Mouse (Mus musculus) thymus, adult 2 months (tissue): ENCODE results near the gene Ssmem1. TPM values are rescaled to one million over a fixed set of nuclear protein-coding genes. Genes with fewer than 3 reads are reported as not detected.

Experiments
- DNase-seq: peaks from one replicate; pipeline ENCODE4 v3.0.0; 2021
- H3K27ac ChIP-seq: fragments of 200-500 bp; 2 replicates; pipeline ENCODE4 v1.5.1; 2012; ENCODE audit warnings: low read length, control low read depth; ENCODE audit not compliant: control insufficient read depth, insufficient read depth
- H3K27me3 ChIP-seq: fragments of 200-500 bp; 2 replicates; pipeline ENCODE4 v1.6.1; 2012; ENCODE audit warnings: mild to moderate bottlenecking, low read length, moderate library complexity, mixed read lengths; ENCODE audit not compliant: control insufficient read depth, insufficient read depth
- H3K36me3 ChIP-seq: fragments of 200-500 bp; 2 replicates; pipeline ENCODE4 v1.6.1; 2012; ENCODE audit warnings: mild to moderate bottlenecking, low read length, moderate library complexity; ENCODE audit not compliant: control insufficient read depth, insufficient read depth
- H3K4me1 ChIP-seq: fragments of 200-500 bp; replicated peaks from 2 replicates; pipeline ENCODE4 v1.6.1; 2012; ENCODE audit warnings: low read length; ENCODE audit not compliant: control insufficient read depth, insufficient read depth
- H3K4me3 ChIP-seq: fragments of 200-500 bp; 2 replicates; pipeline ENCODE4 v1.5.1; 2012; ENCODE audit warnings: mild to moderate bottlenecking, low read length, control low read depth, moderate library complexity; ENCODE audit not compliant: control insufficient read depth, insufficient read depth
- CTCF ChIP-seq: fragments of 200-500 bp; IDR thresholded peaks from 2 replicates; pipeline ENCODE4 v1.5.1; 2012; ENCODE audit warnings: mild to moderate bottlenecking, control low read depth, low read length, moderate library complexity, borderline replicate concordance; ENCODE audit not compliant: control insufficient read depth, poor library complexity, insufficient read depth; ENCODE audit errors: extremely low read depth
- POLR2A ChIP-seq: fragments of 200-500 bp; IDR thresholded peaks from 2 replicates; pipeline ENCODE4 v1.6.1; 2012; ENCODE audit warnings: mild to moderate bottlenecking, low read length, control low read depth, moderate library complexity; ENCODE audit not compliant: control insufficient read depth, poor library complexity, insufficient read depth; ENCODE audit errors: extremely low read depth
- WGBS: fragments of 180-500 bp; shearing (Covaris S2); methylation state at CpG from one replicate; pipeline ENCODE4 v1.1.7; 2018; 5-methylcytosine and 5-hydroxymethylcytosine counted together
- polyA plus RNA-seq: library from polyadenylated mRNA; depleted of rRNA; stranded (reverse); fragments of >200 nt; gene quantifications from 2 replicates; pipeline ENCODE4 v1.2.3, GENCODE M21; 2012

Ssmem1 gene
- polyA plus RNA-seq, 1 experiment: not detected

DNA sequence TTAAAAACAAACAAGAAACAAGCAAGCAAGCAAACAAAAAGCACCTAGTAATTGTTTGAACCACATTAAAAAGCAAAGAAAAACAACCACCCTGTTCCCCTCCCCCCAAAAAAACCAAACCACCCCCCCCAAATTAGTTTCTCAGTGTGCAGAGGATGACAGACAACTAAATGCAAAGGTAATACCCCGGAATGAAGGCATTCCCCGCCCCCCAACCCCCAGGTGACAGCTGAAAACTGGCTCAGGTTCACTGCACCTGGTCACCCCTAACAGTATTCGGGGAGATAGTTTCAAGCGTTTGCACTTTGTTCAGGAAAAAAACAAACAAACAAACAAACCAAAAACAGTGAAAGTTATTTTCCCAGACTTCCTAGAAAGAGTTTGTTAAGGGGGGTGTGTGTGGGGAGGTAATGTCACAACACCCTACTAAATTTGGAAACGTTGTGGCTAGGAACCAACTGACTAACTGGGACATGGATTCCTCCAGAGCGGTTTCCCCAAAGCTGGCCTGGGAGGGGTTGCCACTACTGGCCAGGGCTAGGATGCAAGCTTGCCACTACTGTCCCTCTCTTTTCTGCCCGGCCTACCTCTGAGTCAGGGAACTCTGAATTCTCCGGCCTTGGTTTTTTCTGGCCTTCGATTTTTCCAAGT is 38.1 kb downstream of the Ssmem1 start:
- DNase-seq: no peak
- Histone ChIP-seq H3K36me3 (no peaks in the 10 kb centered on the region), H3K27me3 (no peaks in the 10 kb centered on the region), H3K27ac (no peak overlapping the region), H3K4me1 (no peaks in the 10 kb centered on the region; the same call in 1 of the 2 replicates), H3K4me3 (no peak overlapping the region)
- WGBS: 78% methylated on average over 9 of the region's 9 CpGs
- TF ChIP-seq POLR2A (no peak), CTCF (no peak)

DNA sequence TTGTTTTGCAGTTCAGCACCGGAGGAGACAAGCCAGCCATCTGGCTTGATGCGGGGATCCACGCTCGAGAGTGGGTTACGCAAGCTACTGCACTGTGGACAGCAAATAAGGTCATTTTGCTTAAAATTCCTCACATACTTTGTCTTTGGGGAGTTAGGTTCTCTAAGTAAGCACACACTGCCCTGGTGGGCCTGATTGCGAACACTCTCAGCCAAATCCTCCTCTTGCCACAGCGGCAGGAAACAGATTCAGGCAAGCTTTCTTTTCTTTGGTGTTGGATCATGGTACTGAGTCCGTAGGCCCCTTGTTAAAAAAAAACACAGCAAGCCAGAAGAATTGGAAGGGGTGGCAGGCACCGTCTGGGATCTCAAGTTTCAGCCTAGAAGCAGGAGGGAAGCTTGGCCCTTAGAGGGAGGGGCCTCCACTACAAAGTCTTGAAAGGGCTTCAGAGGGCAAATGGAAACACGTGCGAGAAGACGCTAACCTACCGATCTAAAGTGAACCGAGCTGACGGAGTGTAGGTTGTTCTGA is 39.6 kb downstream of the Ssmem1 start:
- no peaks in the 10 kb centered on the region; the same call in 1 of the 2 replicates for H3K4me1 ChIP-seq
- H3K27me3 ChIP-seq: no peaks in the 10 kb centered on the region
- H3K36me3 ChIP-seq: no peaks in the 10 kb centered on the region
- TF ChIP-seq POLR2A (no peak), CTCF (no peak)
- no peak for DNase-seq
- H3K4me3 ChIP-seq: no peak overlapping the region
- no peak overlapping the region for H3K27ac ChIP-seq
- WGBS: 86% methylated on average over 15 of the region's 15 CpGs

DNA sequence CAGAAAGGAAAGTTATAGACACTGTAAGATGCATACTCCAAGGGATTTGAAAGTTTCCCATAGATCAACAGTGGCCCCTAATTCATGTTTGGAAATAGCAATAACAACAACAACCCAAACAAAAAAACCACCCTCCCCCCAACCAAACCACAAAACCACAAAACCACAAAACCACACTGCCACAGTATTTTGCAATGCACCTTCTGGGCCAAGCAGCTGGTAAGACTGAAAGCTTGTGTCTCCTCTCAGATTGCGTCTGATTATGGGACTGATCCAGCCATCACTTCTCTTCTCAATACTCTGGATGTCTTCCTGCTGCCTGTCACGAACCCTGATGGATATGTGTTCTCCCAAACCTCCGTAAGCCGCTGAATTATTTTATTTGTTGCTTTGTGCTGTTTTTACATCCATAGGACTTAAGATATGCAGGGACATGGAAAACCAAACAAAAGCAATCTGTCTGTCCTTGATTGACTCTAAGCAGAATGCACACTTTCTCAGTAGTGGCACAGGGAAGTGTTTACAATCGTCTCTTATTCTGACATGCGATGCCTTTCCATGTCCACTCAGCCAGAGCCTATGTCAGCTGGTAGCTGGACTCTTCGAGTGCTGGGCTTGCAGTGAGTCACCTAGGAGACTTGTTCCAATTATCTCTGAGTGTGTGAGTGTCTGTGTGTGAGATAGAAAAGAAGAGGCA is 41.0 kb downstream of the Ssmem1 start:
- Histone ChIP-seq H3K4me1 (no peaks in the 10 kb centered on the region; the same call in 1 of the 2 replicates), H3K27ac (no peak overlapping the region), H3K27me3 (no peaks in the 10 kb centered on the region), H3K4me3 (no peak overlapping the region), H3K36me3 (no peaks in the 10 kb centered on the region)
- no peak for TF ChIP-seq POLR2A
- TF ChIP-seq CTCF: no peak
- 72% methylated on average over 7 of the region's 7 CpGs for WGBS
- no peak for DNase-seq

DNA sequence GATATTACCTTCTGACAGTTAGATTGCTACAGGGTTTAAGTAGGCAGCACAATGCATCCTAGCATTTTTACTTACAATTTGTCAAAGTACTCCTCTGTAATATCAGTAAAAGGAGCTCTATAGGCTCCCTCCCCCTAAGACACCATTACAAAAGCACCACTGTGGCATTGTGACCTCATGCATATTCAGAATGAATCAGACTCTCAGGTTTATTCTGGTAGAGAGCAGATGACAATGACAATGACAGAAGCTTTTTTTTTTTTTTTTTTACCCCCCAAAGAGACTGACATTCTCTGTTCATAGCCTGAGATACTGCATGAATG is 41.5 kb downstream of the Ssmem1 start:
- DNase-seq: no peak
- Histone ChIP-seq H3K36me3 (no peaks in the 10 kb centered on the region), H3K27me3 (no peaks in the 10 kb centered on the region), H3K4me1 (no peaks in the 10 kb centered on the region; the same call in 1 of the 2 replicates), H3K27ac (no peak overlapping the region), H3K4me3 (no peak overlapping the region)
- no peak for TF ChIP-seq CTCF
- no peak for TF ChIP-seq POLR2A

DNA sequence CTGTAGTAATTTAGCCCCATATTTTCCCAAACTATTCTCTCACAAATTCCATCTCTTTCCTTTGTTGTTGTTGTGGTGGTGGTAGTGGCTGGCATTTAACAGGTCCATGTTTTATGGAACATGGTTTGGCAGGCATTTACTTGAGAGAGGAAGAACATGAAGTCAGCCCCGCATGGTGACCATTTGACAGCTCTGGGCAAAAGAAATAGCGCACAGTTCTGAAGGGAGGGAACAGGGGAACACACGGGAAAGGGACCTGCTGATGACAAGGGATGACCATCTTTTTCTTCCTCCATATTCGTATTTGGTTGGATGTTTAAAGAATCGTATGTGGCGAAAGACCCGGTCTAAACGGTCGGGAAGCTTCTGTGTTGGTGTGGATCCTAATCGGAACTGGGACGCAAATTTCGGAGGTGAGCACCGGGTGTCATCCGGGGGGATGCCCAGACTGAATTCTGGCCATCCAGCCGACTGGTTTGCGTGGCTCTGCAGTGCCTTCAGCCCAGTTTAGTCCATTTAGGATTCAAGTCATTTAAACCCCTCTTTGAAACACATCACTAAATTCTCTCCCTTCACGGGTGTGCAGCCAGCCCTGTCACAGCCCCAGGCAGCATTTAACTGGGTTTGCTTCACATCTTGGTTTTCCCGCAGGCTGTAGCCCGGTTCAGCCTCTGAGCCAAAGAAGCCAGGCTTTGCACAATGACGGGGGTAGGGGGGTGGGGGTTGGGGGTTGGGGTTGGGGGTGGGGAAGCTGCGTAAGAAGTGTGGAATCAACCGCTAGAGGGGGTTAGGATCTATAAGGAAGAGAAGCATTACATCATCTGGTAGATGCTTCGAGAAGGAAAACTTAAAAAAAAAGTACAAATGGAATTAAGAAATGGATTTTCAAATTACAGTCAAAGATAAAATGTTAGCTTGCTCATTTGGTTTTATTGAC is 42.3 kb downstream of the Ssmem1 start:
- Histone ChIP-seq H3K4me1 (no peaks in the 10 kb centered on the region; the same call in 1 of the 2 replicates), H3K27ac (no peak overlapping the region)

DNA sequence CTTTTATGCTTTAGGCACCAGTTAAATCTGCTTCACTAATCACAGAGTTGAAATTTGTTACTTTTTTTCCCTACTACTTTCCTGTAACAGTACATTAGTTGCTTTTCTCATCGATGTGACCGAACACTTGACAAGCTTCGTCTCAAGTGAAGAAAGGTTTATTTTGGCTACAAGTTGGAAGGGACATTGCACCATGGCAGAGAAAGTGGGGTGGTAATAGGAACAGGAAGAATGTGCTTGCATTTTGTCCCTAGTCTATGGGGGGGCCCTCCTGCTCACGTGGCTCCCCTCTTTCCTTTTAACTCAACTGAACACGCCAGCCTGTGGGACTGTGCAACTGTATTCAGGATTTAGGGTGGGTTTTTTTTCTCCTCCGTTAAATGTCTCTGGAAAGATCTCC is 43.0 kb downstream of the Ssmem1 start:
- no peaks in the 10 kb centered on the region for H3K4me1 ChIP-seq
- no peak overlapping the region for H3K27ac ChIP-seq
- TF ChIP-seq POLR2A (no peak), CTCF (no peak)
- no peak overlapping the region for H3K4me3 ChIP-seq
- no peaks in the 10 kb centered on the region for H3K27me3 ChIP-seq
- no peaks in the 10 kb centered on the region for H3K36me3 ChIP-seq
- 40% methylated on average over 6 of the region's 6 CpGs for WGBS
- no peak for DNase-seq

More for the DNA sequence above, 42.3 kb downstream of the Ssmem1 start:
- H3K27me3 ChIP-seq: no peaks in the 10 kb centered on the region
- 53% methylated on average over 23 of the region's 23 CpGs for WGBS
- TF ChIP-seq POLR2A: no peak
- no peak for TF ChIP-seq CTCF
- H3K4me3 ChIP-seq: no peak overlapping the region
- no peaks in the 10 kb centered on the region for H3K36me3 ChIP-seq
- no peak for DNase-seq
